Mouse (Mus musculus): ENCODE measurements around the gene Krit1.
"Not testable (repeated sequence)": the region's sequence is repeated elsewhere in the genome, so short reads cannot be mapped to it uniquely, and the experiment has no call there.

Gene Krit1

GRCm38 (mm10) chr5:3802433-3803291 is at the start of gene Krit1, which contains the start of gene Ankib1:
TSS of gene Krit1 (plus strand) at chr5:3803184.
TSS of gene Ankib1 (minus strand) at chr5:3802925.
- peak; percentile 74 for DNase-seq (ENCODE audit: low read depth, low spot score)

DNA sequence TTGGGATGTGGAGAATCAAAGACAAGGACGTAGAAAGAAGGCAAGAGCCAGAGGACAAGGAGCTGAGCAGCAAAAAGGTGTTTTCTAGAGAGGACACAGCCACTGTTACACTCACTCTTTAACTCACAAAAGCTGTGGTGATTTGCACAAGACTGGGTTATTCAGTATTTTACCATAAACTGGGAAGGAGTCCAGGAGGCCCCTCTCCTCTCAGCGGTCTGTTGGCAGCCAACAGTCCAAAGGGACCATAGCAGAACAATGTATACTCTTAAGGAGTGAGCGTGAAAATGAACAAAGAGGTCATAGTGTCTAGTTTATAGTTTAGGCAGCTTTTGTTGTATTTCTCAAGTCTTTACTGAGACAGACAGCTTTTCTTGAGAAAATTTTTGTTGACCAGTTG is 31.5 kb upstream of the Krit1 start:
- no peak for DNase-seq (ENCODE audit: low read depth, low spot score)

DNA sequence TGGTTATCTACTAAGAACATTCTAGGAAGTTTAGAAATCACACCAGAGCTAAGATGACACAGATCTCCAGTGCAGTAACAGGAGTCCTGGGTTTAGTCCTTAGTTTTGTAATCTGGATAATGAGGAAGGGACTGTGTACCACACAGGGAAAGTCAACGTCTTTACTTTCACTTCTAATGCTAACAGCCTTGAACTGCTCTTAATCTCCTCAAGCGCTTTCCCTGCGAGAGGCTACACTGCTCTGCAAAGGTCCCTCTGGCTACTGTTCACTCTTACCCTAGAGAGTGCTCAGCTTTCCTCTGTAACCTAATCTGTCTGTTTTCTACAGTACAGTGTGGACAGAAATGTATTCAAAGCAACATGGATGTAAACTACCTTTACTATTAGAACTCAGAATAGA is 31.0 kb upstream of the Krit1 start:
- no peak for DNase-seq (ENCODE audit: low read depth, low spot score)

DNA sequence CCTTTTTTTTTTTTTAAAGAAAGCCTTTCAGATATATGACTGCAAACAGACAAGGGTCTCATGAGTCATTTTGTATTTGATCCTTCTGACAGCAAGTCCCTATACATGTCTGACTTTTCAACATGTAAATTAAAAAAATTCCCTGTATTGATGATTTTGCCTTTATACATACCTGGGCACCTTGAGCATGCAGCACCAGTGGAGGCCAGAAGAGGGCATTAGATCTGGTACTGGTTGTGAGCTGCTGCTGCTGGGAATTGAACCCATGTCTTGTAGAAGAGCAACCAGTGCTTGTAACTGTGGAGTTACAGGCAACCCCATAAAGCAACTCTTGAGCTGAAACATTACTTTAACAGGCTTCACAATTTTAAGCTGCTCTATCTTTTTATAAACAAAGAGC is 20.3 kb upstream of the Krit1 start:
- no peak for DNase-seq (ENCODE audit: low read depth, low spot score)

GRCm38 (mm10) chr5:3783947-3784681 is 18.9 kb upstream of the Krit1 start:
- no peak for DNase-seq (ENCODE audit: low read depth, low spot score)

DNA sequence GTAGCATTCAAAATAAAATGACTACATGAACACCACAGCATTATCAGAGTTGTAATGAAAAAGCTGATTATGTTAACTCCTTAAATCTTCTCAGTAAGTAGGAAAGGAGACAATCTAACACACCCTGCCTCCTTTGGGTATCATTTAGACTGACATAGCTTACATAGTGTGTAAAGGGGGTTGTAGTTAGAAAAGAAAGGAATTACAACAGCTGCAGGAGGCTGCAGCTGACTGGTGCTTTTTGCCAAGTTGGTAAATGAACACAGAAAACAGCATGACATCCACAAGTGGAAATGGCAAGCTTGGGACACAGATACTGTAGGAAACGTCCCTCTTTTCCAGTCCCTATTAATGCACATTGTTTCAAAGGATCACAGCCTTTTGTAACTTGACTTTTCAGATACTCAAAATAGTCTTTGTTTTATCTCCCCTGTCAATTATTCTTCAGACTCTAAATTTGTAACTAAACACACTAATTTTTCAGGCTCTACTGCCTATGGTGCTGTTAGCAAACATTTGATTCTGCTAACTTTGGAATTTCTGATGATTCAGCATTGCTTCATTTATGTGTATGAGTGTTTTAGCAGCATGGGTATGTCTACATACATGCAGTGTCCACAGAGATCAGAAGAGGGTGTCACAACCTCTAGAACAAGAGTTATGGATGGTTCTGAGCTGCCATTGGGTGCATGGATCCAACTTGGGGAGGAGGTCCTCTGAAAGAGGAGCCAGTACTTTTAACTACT is 18.1 kb upstream of the Krit1 start:
- no peak for DNase-seq (ENCODE audit: low read depth, low spot score)

DNA sequence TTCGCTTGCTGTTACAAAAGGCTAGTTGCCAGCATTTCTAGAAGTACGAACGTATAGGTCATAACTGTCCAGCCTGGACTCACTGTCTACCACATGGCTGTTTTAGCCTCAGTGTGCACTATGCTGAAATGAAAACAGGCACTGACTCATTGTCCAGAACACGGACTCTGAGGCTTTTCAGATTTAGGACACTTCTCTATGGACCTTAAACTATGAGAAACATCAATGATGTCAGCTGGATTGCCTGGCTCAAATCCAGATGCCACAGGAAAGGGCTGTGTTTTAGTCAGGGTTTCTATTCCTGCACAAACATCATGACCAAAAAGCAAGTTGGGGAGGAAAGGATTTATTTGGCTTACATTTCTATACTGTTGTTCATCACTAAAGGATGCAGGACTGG is 15.4 kb upstream of the Krit1 start:
- DNase-seq (ENCODE audit: low read depth, low spot score) = no peak

- no peak for DNase-seq (ENCODE audit: low read depth, low spot score)
Measured at GRCm38 (mm10) chr5:3791048-3791447, 11.9 kb upstream of the Krit1 start.

- DNase-seq (ENCODE audit: low read depth, low spot score) = not testable (repeated sequence)
Measured at GRCm38 (mm10) chr5:3797101-3797500, 5.9 kb upstream of the Krit1 start.

DNA sequence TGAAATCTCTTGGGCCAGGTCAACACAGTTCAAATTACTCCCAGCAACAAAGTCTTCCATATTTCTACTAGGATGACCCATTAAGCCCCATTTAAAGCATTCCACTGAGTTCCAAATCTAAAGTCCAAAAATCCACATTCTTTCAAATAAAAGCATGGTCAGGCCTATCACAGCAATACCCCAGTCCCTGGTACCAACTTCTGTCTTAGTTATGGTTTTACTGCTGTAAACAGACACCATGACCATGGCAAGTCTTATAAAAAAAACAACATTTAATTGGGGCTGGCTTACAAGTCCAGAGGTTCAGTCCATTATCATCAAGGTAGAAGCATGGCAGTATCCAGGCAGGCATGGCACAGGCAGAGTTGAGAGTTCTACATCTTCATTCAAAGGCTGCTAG is 4.3 kb upstream of the Krit1 start:
- not testable (repeated sequence) for DNase-seq (ENCODE audit: low read depth, low spot score)

DNA sequence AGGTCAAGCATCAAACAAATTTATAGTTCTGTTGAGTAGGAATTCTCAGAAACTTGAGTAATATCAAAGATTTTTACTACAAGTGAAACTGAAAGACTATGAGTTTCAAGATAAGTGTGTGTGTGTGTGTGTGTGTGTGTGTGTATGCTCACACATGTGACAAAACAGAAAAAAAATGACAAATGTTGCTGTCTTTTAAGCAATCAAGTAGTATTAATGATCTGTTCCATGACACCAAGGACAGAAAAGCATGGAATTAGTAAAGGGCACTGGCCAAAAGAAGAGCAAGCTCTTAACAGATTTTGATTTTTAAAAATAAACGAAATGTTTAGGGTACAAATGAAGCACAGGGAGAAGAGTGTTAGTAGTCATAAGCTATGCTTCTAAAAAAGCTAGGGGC is 2.9 kb upstream of the Krit1 start:
- DNase-seq (ENCODE audit: low read depth, low spot score) = no peak

GRCm38 (mm10) chr5:3800881-3801280 is 2.1 kb upstream of the Krit1 start:
- DNase-seq (ENCODE audit: low read depth, low spot score) = no peak

- DNase-seq (ENCODE audit: low read depth, low spot score) = no peak
Measured at GRCm38 (mm10) chr5:3801672-3802432, 1.1 kb upstream of the Krit1 start.

GRCm38 (mm10) chr5:3803292-3804165 is 545 bp downstream of the Krit1 start:
- no peak for DNase-seq (ENCODE audit: low read depth, low spot score)

- no peak for DNase-seq (ENCODE audit: low read depth, low spot score)
Measured at GRCm38 (mm10) chr5:3808472-3808871, 5.5 kb downstream of the Krit1 start.

GRCm38 (mm10) chr5:3834107-3834506 is 31.1 kb downstream of the Krit1 start:
- no peak for DNase-seq (ENCODE audit: low read depth, low spot score)

DNA sequence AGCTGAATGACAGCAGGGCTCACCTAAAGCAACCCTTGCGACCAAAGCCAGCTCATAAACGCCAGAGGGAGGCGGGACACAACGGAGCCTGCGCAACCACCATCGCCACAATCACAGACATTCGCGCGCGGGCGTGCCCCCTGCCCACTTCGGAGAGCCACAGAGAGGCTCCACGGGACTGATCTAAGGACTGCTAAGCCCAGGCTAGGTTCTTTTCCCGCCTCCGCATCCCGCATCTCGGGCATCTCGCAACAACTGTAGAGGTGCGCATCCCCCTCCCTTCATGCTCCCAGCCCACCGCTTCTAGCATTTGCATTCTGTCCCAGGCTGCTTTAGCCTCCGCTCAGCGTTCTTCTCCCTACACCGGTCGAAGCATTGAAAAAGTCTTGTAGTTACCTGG is 42.0 kb downstream of the Krit1 start, which contains the start of gene Lrrd1:
TSS of gene Lrrd1 (plus strand) at position 148 of the 400 bp plus-strand sequence.
- peak; percentile 18 for DNase-seq (ENCODE audit: low read depth, low spot score)

GRCm38 (mm10) chr5:3870161-3870560 is 67.2 kb downstream of the Krit1 start:
- DNase-seq (ENCODE audit: low read depth, low spot score) = no peak

DNA sequence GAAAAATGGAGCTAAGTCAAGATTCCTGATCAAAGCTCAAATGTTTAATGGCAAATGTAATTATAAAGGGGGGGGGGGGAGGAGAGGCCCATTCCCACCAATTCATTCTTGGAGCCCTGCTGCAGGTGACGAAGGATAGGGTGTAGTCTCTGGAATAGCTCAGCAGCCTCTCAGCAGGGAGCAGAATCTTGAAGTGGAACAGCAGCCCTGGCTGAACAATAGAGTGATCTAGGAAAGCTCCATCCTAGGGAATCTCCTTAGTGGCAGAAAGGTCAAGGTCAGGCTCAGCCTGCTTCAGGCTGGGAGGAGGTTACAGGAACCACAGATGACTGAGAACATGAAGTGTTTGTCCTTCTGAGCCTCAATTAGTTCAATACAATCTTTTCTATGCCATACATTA is 69.4 kb downstream of the Krit1 start:
- peak; percentile 73 for DNase-seq (ENCODE audit: low read depth, low spot score)

GRCm38 (mm10) chr5:3873485-3873884 is 70.5 kb downstream of the Krit1 start:
- DNase-seq (ENCODE audit: low read depth, low spot score) = no peak

All from WW6 (cell line).